Mouse (Mus musculus): ENCODE measurements around the gene Pou6f1. TPM values are rescaled to one million over a fixed set of nuclear protein-coding genes. Genes with fewer than 3 reads are reported as not detected.

Pou6f1 gene
- polyA plus RNA-seq, 1 experiment = 14.4 TPM

Other genes starting within 250 kb of the Pou6f1 start
- gene Methig1, start 246.8 kb downstream of the Pou6f1 start, polyA plus RNA-seq (2012; rRNA removed) = not detected in 2 replicates
- gene Mettl7a2, start 246.8 kb downstream of the Pou6f1 start, polyA plus RNA-seq (2012; rRNA removed) = 0.04 TPM in 1 of 2 replicates, not detected in the other
- not detected in 2 replicates for gene Higd1c, start 235.4 kb downstream of the Pou6f1 start, polyA plus RNA-seq (2012; rRNA removed)
- not detected in 2 replicates for gene Gm5475, start 177.8 kb downstream of the Pou6f1 start, polyA plus RNA-seq (2012; rRNA removed)
- gene Slc11a2, start 174.9 kb downstream of the Pou6f1 start, polyA plus RNA-seq (2012; rRNA removed) = 19.3 and 21.5 TPM in 2 replicates
- 46.8 and 50.4 TPM in 2 replicates for gene Letmd1, start 131.0 kb downstream of the Pou6f1 start, polyA plus RNA-seq (2012; rRNA removed)
- gene Csrnp2, start 104.5 kb downstream of the Pou6f1 start, polyA plus RNA-seq (2012; rRNA removed) = 3.2 and 3.8 TPM in 2 replicates
- gene Tfcp2, start 48.0 kb downstream of the Pou6f1 start, polyA plus RNA-seq (2012; rRNA removed) = 14.4 and 15.4 TPM in 2 replicates
- 255 and 281 TPM in 2 replicates for gene Dazap2, start 15.4 kb upstream of the Pou6f1 start, polyA plus RNA-seq (2012; rRNA removed)
- gene Smagp, start 37.0 kb upstream of the Pou6f1 start, polyA plus RNA-seq (2012; rRNA removed) = 65.7 and 67.6 TPM in 2 replicates
- 6.5 and 6.6 TPM in 2 replicates for gene Bin2, start 69.6 kb upstream of the Pou6f1 start, polyA plus RNA-seq (2012; rRNA removed)
- gene Cela1, start 87.9 kb upstream of the Pou6f1 start, polyA plus RNA-seq (2012; rRNA removed) = 97.3 and 135 TPM in 2 replicates
- 14.7 and 20.5 TPM in 2 replicates for gene Galnt6, start 129.4 kb upstream of the Pou6f1 start, polyA plus RNA-seq (2012; rRNA removed)
- 5.5 and 5.6 TPM in 2 replicates for gene Slc4a8, start 161.8 kb upstream of the Pou6f1 start, polyA plus RNA-seq (2012; rRNA removed)

Measured in urinary bladder, adult 2 months (tissue).